Mouse (Mus musculus) heart, adult 11 months (tissue): ENCODE results near the gene Plac8.

ENCODE experiments used
- DNase-seq: peaks from one replicate; pipeline ENCODE4 v3.0.0; 2022

The Plac8 gene

DNA sequence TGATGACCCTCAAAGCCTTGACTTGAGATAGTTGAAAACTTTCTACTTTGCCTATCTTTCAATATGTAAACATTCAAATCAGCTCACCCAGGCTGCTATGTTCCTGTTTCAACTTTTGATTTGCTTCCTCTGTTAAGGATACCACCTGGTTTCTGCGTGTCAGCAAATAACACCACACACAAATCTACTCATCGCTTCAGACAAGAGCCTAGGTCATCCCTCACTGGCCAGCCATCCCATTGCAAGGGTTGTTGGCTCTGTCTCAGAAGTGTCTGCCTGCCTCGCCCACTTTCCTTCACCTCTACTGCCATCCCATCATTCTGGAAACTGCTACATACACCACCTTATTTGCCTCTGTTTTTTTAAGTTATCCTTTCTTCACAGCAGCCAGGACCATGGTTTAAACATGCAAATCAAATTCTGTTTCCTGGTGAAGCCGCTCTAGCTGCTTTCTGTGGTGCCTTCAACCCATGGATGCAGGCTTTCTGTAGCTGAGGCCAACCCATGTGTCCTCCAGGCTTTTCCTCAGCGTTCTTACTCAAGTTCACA lies 6.9 kb upstream of the Plac8 start:
- DNase-seq, result no peak

DNA sequence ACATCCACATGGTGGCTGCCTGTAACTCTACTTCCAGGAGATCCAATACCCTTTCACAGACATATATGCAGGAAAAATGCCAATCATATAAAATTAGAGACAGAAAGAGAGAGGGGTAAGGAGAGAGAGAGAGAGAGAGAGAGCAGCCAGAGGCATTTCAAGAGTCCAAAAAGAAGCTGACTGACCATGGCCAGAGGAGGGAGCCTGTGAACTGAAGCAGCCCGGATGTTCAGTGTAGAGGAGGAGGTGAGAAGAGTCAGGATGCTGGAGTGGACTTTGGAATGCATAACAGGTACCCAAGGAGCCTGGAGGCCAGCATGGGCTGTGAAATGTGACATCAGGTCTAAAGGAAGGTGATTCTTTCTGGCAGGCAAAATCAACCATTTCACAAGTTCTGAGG lies 2.7 kb upstream of the Plac8 start:
- DNase-seq, result no peak

- DNase-seq, result no peak
Observed at GRCm38 (mm10) chr5:100573256-100573655, 1.2 kb upstream of the Plac8 start.

DNA sequence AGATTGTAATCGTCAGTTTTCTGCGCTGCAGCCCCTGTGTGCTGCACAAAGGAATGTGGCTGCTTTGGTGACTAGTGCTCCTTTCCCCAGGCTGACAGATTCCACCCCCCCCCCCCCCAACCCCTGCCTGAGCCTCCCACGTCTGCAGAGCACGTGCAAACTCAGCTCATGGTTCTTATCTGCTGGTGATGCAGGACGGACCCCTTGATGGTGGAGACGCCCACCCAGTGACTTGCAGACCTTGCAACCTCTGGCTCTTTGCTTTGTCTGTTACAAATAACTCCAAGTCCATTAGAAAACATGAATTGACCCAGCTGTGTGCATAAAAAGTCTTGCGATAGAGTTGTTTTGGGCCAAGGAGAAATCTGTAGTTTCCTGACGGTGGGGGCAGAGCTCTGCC lies 1.3 kb downstream of the Plac8 start:
- DNase-seq, result no peak

DNA sequence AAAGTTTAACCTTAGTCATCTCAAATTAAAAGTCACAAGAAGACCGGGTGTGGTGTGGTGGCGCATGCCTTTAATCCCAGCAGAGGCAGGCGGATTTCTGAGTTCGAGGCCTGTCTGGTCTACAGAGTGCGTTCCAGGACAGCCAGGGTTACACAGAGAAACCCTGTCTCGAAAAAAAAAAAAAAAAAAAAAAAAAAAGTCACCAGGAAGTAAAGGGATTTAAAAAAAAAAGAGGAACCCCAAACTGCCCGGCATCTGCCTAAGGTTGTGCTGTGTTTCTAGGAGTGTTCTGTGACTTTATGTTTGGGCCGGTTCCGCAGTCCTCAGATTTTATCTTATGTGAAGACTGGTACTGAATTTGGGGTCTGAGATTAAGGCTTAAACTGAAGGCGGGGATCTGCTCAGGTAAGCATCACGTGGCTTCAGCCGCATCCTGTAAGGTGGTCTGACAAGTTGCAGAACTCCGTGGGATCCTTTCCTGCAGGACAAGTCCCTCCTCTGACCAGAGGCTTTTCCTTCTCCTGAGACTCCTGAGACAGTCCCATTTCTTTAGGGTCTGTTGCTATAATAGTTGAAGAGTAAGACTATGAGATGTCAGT lies 1.9 kb downstream of the Plac8 start:
- no peak for DNase-seq

GRCm38 (mm10) chr5:100569250-100569934 lies 2.7 kb downstream of the Plac8 start:
- DNase-seq, result no peak

DNA sequence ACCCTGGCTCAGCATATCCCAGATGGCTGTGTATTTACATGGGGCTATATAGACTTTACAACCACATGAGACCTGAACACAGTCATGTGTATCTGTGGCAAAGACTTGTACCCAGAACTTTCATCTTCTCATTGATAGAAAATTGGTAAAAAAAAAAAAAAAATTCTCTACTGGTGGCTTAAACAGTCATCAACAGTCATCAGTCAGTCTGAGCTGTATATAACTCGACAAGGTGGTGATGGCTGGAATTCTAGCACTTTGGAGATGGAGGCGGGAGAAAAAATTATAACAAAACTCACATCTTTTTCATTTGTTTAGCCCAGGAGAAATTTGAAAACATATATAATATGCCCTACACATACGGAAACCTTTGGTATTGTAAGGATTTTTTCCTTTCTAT lies 3.2 kb downstream of the Plac8 start:
- no peak for DNase-seq

DNA sequence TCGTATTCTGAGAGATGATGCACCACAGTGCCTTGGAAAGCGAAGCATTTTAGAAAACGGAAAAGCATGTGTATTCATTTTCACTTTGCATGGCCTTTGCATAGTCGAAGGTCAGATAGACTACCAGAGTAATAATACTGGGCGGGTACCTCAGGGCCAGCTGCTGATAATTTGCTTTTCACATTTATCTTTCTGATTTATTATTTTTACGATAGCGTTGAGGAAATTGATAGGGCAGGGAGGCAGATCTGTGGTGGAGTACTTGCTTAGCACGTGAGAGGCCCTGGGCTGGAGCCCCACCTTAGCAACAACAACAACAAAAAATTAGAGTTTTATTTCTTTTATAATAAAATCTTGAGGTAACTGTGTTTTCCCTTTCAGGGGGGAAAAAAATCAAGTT lies 3.9 kb downstream of the Plac8 start:
- DNase-seq, result no peak

- DNase-seq, result no peak
Observed at GRCm38 (mm10) chr5:100567258-100568032, 4.6 kb downstream of the Plac8 start.

- no peak for DNase-seq
Observed at GRCm38 (mm10) chr5:100566798-100567197, 5.2 kb downstream of the Plac8 start.

DNA sequence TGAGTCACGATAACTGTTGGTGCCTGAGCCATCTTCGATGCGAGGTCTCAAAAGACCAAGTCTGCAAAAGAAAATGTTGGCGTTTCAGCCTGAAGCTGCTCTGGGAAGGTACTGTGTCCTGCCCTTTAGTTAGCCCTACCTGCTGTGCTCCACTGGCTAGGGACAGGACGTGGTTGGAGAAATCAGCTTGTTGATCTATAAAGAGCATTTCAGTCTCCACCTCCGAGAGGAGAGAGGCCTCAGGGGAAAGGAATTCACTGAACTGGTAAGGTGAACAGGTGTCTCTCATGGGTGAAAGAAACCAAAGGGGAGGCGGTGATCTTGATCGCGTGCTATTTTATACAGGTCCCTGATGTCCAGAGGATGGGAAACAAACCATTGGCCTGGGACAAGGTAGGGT lies 9.3 kb downstream of the Plac8 start:
- no peak for DNase-seq

DNA sequence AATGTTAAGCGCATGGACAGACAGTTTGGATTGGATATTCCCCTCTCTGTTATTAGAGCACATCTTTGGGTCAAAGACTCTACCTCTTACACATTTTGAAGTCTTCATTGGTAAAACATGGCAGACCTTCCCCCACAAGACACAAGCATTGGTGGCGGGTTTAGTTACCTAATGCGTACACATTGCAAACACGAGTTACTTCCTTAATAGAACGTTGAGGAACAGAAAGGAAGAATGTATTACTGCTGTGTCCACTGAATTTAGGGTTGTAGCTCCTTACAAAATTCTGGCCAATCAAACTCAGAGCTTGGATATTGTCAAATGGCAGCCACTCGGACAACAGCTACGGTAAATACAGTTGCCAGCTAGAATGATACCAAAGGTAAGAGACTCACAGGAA lies 12.7 kb downstream of the Plac8 start:
- no peak for DNase-seq

GRCm38 (mm10) chr5:100558783-100559182 lies 13.3 kb downstream of the Plac8 start:
- no peak for DNase-seq

- DNase-seq, result no peak
Observed at GRCm38 (mm10) chr5:100557537-100557936, 14.5 kb downstream of the Plac8 start.

- DNase-seq, result no peak
Observed at GRCm38 (mm10) chr5:100557019-100557418, 15.0 kb downstream of the Plac8 start.

DNA sequence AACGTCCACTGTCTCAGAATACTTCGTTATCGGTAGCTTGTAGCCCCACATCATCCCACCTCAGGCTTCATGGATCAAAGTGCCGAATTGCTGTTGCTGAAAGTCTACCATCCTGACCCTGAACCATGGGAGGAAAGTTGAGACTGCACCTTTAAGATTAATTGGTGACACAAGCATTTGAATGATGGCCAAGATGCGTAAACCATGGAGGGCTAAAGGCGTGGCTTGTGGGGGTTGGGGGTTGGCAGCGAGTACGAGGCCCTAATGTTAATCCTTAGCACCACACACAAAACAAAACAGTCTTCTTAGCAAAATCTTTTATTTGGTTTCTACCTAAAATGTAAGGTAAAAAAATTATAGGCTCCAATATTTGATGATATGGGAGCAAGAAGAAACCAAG lies 18.6 kb downstream of the Plac8 start:
- peak; percentile 40 for DNase-seq

- DNase-seq, result peak; percentile 83
Observed at GRCm38 (mm10) chr5:100551952-100552351, 20.1 kb downstream of the Plac8 start.

DNA sequence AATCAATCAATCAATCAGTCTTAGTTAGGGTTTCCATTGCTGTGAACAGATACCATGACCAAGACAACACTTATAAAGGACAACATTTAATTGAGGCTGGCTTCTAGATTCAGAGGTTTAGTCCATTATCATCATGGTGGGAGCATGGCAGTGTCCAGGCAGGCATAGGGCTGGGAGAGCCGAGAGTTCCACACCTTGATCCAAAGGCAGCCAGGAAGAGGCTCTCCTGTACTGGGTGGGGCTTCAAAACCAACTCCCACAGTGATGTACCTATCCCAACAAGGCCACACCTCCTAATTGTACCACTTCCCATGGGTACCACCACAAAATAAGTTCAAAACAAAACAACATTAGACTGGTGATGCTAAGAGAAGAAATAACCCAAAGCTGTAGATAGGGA lies 21.9 kb downstream of the Plac8 start:
- DNase-seq, result peak; percentile 73

DNA sequence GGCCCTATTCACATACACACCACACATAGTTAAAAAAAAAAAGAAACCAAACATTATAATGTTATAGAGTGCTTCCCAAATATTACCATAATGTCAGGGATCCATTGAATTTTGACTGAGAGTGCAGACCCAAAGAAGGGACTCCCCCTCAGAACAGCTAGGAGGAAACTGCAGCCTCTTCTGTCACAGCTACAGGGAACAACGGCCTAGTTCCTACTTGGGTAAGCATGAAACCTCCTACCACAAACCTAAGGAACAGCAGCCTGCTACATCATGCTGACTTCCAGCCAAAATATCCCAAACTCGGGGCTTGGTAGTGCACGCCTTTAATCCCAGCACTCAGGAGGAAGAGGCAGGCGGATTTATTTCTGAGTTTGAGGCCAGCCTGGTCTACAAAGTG lies 22.7 kb downstream of the Plac8 start:
- peak; percentile 61 for DNase-seq

- DNase-seq, result peak; percentile 42
Observed at GRCm38 (mm10) chr5:100548236-100548635, 23.8 kb downstream of the Plac8 start.

- DNase-seq, result peak; percentile 52
Observed at GRCm38 (mm10) chr5:100546294-100547080, 25.6 kb downstream of the Plac8 start.

GRCm38 (mm10) chr5:100536638-100537037 lies 35.4 kb downstream of the Plac8 start:
- DNase-seq, result peak; percentile 81

DNA sequence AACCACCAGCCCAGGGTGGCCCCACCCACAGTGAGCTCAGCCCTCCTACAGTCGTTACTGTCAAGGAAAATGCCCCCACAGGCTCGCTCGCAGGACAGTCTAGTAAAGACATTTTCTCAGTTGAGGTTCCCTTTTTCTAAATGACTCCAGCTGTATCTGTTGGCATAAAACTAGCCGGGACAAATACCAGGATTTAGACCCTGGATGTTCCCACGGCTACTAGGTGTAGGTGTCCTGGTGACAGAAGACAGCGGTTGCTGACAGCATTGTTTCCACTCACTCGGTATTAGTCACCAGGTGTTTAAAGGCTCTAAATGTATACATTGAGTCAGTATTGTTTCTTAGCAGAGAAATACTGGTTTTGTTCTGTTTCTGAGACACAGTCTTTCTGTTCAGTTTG lies 36.2 kb downstream of the Plac8 start:
- DNase-seq, result peak; percentile 73
